Mouse (Mus musculus): Measurements from ENCODE around the gene Sec23ip.

GRCm38 (mm10) chr7:128739116-128739461 lies 5.7 kb upstream of the Sec23ip start:
- TF ChIP-seq CTCF (IDR thresholded peaks at IDR 0.05; ENCODE audit: control insufficient read depth, insufficient read depth, insufficient read length) = no peak
- TF ChIP-seq CEBPB (IDR thresholded peaks at IDR 0.05; ENCODE audit: low read depth) = no peak
- TF ChIP-seq MAX (IDR thresholded peaks at IDR 0.05) = no peak
- no peak for TF ChIP-seq FOSL1 (IDR thresholded peaks at IDR 0.05; ENCODE audit: insufficient read depth, low read length, poor library complexity, severe bottlenecking)
- no peak for TF ChIP-seq MYOG (IDR thresholded peaks at IDR 0.05; ENCODE audit: control insufficient read depth, extremely low read depth, insufficient read length)
- no peak for TF ChIP-seq MYOD1 (IDR thresholded peaks at IDR 0.05; ENCODE audit: control insufficient read depth, insufficient read length, low read depth)

Measured in C2C12 (cell line).